Mouse (Mus musculus): Measurements from ENCODE around the gene Gcsh. TPM values are rescaled to one million over a fixed set of nuclear protein-coding genes. Genes with fewer than 3 reads are reported as not detected.

The Gcsh gene
- polyA plus RNA-seq, 1 experiment = 4.9 TPM

DNA sequence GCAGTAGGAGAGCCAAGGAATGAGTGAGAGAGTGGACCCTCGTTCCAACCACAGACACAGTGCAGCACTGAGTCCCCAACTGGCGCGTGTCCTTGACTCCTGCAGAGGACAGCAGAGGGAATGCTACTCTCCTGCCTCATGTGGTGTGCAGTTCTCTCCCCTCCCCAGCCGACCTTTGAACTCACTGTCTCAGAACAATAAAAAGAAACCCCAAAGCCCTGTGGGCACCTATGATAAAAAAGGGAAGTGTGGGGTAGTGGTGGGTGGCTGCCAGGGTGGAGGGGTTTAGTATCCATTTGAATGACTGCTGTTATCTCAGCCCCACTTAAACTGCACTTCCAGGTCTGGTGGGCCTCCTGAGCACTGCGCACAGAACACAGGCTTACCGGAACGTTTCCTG is 45.7 kb downstream of the Gcsh start:
- H3K4me3 ChIP-seq (replicated peaks) = peak overlapping the region; percentile 78
- peaks cover 74% of the 10 kb centered on the region for H3K4me1 ChIP-seq

DNA sequence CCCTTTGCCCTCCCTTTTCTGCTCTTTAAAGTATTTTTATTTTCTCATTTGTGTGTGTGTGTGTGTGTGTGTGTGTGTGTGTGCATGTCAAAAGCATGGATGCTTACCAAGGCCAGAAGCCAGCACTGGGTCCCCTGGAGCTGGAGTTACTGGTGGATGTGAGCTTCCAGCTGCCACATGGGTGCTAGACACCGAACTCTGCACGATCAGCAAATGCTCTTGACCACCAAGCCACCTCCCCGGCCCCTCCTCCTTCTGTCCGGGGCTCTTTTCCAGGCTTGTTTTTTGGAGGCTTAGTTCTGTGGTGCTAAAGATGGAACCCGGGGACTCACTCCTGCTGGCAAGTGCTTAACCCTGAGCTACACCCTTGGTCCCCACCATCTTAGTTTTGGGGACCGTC is 46.5 kb downstream of the Gcsh start:
- Histone ChIP-seq H3K4me1 (peaks cover 74% of the 10 kb centered on the region), H3K4me3 (replicated peaks) (peak overlapping the region; percentile 88), H3K9me3 (no peaks in the 10 kb centered on the region), H3K36me3 (replicated peaks; ENCODE audit: low read length) (no peaks in the 10 kb centered on the region), H3K27me3 (replicated peaks) (no peaks in the 10 kb centered on the region)
- no peak for TF ChIP-seq FLI1 (IDR thresholded peaks at IDR 0.05; ENCODE audit: low read length)
- no peak for TF ChIP-seq GATA1 (IDR thresholded peaks at IDR 0.05; ENCODE audit: borderline replicate concordance, low read length)

More for the DNA sequence above, 45.7 kb downstream of the Gcsh start:
- TF ChIP-seq GATA1 (IDR thresholded peaks at IDR 0.05; ENCODE audit: borderline replicate concordance, low read length) (no peak), FLI1 (IDR thresholded peaks at IDR 0.05; ENCODE audit: low read length) (no peak)
- Histone ChIP-seq H3K27me3 (replicated peaks) (no peaks in the 10 kb centered on the region), H3K36me3 (replicated peaks; ENCODE audit: low read length) (peaks cover 3% of the 10 kb centered on the region), H3K9me3 (no peaks in the 10 kb centered on the region)

DNA sequence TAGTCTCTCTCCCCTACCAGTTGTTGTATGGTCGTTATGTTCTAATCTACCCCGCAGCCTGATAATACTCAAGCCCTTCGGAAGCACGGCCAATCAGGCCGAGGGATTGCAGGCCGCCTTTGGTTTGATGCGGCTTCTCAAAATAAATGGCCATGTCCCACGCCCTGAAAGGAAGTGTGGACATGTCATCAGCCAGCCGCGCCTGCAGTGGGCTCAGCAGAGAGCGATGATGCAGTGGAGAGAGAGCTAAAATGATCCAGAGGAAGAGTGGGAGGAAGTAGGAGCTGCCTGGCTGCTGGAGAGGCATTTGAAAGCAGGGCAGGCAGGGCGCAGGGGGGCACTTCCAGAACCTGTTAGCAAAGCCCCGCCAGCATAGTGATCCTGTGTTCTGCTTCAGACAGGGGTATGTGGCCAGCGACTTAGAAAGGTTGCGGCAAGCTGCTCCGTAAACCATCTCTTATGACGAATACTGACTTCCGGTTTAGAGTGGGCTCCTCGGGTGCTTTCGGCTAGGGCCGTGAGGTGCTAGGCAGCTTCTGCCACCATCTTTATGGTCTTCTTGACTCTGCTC is 47.0 kb downstream of the Gcsh start:
- TF ChIP-seq GATA1 (IDR thresholded peaks at IDR 0.05; ENCODE audit: borderline replicate concordance, low read length) (no peak), FLI1 (IDR thresholded peaks at IDR 0.05; ENCODE audit: low read length) (no peak)
- Histone ChIP-seq H3K27me3 (replicated peaks) (no peaks in the 10 kb centered on the region), H3K9me3 (no peaks in the 10 kb centered on the region), H3K36me3 (replicated peaks; ENCODE audit: low read length) (peaks cover 2% of the 10 kb centered on the region), H3K4me3 (replicated peaks) (peak overlapping the region; percentile 88), H3K4me1 (peaks cover 73% of the 10 kb centered on the region)

DNA sequence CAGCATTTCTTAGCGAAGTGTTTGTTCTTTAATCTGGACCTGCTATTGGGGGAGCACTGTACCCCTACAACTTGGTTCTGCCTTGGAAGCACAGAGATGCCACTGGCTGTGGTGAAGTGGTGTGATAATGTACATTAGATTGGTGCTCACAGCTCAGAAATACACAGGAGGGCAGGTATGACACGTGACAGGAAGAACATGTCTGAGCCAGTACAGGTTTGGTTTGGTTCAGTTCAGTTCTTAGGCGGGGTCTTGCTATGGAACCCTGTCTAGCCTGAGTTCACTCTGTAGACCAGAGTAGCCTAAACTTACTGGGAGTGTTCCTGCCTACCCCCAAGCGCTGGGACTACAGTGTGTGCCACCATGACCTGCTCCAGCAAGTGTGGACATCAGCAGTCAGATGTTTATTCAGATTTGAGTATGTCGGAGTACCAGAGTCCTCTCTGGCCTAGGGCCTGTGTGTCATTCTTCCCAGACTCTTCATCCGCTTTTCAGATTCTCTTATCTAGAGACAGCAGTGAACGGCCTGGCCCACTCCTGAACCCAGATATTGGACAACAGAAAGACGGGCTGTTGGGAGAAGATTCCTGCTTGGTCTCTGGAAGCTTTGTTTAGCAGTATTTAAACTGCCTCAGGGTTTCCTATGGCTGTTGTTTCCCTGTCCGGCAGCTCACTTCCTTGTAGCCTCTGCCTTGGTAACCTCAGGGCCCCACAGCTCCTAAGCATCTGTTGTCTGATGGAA is 48.0 kb downstream of the Gcsh start:
- H3K36me3 ChIP-seq (replicated peaks; ENCODE audit: low read length) = peaks cover 12% of the 10 kb centered on the region
- H3K4me1 ChIP-seq = peaks cover 72% of the 10 kb centered on the region
- TF ChIP-seq GATA1 (IDR thresholded peaks at IDR 0.05; ENCODE audit: borderline replicate concordance, low read length) (no peak), FLI1 (IDR thresholded peaks at IDR 0.05; ENCODE audit: low read length) (no peak)
- H3K9me3 ChIP-seq = no peaks in the 10 kb centered on the region
- H3K27me3 ChIP-seq (replicated peaks) = no peaks in the 10 kb centered on the region
- peak overlapping the region; percentile 43 for H3K4me3 ChIP-seq (replicated peaks)

DNA sequence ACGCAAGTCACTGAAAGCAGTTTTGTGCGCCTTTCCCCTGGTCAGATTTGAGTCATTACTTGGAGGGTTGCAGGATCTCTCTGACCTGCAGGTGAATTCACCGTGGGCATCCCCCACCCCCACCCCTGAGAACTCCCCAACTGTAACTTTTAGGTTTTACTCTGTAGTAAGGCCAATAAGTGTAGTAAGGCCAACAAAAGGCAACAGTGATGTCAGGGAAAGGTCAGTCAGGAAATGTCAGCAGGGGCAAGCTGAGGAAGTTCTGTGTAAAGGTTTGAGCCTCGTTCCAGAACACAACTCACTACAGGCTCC is 49.0 kb downstream of the Gcsh start:
- peak overlapping the region; percentile 99 for H3K4me3 ChIP-seq (replicated peaks)
- TF ChIP-seq GATA1 (IDR thresholded peaks at IDR 0.05; ENCODE audit: borderline replicate concordance, low read length) = no peak
- TF ChIP-seq FLI1 (IDR thresholded peaks at IDR 0.05; ENCODE audit: low read length) = no peak
- H3K27me3 ChIP-seq (replicated peaks) = no peaks in the 10 kb centered on the region
- H3K4me1 ChIP-seq = peaks cover 70% of the 10 kb centered on the region
- H3K36me3 ChIP-seq (replicated peaks; ENCODE audit: low read length) = peaks cover 15% of the 10 kb centered on the region
- no peaks in the 10 kb centered on the region for H3K9me3 ChIP-seq

DNA sequence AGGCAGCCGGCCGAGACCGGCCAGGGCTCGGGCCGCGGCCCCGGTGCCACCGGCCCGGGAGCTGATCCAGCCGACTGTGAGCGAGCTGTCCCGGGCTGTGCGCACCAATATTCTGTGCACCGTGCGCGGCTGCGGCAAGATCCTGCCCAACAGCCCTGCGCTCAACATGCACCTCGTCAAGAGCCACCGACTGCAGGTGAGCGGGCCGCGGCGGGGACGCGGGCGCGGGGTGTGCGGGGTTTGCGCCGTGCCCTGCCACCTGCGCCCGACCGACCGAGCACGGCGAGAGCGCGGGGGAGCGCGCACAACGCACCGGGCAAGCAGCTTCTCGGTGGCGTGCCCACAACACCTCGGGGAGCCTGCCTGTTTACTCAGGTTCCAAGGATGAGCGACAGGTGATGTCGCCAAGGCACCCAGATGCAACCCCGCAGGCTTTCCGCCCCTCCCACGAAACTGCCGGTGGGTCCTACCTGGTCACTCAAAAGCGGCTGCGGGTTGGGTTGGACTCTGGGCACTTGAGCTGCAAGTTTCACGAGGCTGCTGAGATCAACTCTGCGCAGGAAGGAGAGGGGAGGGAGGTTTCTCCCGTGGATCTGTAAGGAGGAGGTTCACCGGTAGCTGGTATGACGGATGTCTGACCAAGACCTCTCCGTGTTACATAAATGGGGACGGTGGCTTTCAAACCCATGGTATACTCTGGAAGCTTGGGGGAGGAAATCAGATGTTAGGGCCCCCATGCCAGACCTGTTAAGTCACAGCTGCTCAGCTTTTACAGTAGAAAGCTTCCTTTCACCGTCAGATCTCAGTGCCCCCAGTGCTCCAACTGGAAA is 49.6 kb downstream of the Gcsh start:
- Histone ChIP-seq H3K4me3 (replicated peaks) (peak overlapping the region; percentile 99), H3K9me3 (no peaks in the 10 kb centered on the region), H3K27me3 (replicated peaks) (no peaks in the 10 kb centered on the region), H3K4me1 (peaks cover 70% of the 10 kb centered on the region), H3K36me3 (replicated peaks; ENCODE audit: low read length) (peaks cover 16% of the 10 kb centered on the region)
- TF ChIP-seq GATA1 (IDR thresholded peaks at IDR 0.05; ENCODE audit: borderline replicate concordance, low read length) (no peak), FLI1 (IDR thresholded peaks at IDR 0.05; ENCODE audit: low read length) (no peak; the same call in 1 of the 2 replicates)

DNA sequence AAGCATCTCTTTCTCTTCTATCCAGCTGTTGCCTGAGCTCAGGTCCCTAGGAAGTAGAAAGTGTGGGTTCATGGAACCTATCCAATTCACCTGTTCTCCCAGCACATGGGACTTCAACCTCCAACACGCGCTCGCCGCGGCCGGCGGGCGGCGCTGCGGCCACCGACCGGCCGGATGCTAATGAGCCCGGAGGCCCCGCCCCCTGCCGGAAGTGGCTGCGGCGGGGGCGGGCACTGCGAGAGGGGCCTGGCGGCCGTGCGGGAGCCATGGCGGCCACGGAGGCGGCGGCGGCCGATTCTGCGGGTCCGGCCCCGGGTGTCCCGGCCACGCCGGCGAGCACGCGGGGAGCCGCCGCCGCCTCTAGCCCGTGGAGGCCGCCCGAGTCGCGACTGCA is 50.2 kb downstream of the Gcsh start, which contains the start of gene Atmin:
TSS of gene Atmin (plus strand) at position 233 of the 394 bp plus-strand sequence.
- Histone ChIP-seq H3K36me3 (replicated peaks; ENCODE audit: low read length) (peaks cover 22% of the 10 kb centered on the region), H3K9me3 (no peaks in the 10 kb centered on the region), H3K4me3 (replicated peaks) (peak within 1 kb of the TSS; percentile 99), H3K4me1 (peaks cover 70% of the 10 kb centered on the region), H3K27me3 (replicated peaks) (no peaks in the 10 kb centered on the region)
- TF ChIP-seq FLI1 (IDR thresholded peaks at IDR 0.05; ENCODE audit: low read length) = no peak; the same call in 1 of the 2 replicates
- no peak for TF ChIP-seq GATA1 (IDR thresholded peaks at IDR 0.05; ENCODE audit: borderline replicate concordance, low read length)

DNA sequence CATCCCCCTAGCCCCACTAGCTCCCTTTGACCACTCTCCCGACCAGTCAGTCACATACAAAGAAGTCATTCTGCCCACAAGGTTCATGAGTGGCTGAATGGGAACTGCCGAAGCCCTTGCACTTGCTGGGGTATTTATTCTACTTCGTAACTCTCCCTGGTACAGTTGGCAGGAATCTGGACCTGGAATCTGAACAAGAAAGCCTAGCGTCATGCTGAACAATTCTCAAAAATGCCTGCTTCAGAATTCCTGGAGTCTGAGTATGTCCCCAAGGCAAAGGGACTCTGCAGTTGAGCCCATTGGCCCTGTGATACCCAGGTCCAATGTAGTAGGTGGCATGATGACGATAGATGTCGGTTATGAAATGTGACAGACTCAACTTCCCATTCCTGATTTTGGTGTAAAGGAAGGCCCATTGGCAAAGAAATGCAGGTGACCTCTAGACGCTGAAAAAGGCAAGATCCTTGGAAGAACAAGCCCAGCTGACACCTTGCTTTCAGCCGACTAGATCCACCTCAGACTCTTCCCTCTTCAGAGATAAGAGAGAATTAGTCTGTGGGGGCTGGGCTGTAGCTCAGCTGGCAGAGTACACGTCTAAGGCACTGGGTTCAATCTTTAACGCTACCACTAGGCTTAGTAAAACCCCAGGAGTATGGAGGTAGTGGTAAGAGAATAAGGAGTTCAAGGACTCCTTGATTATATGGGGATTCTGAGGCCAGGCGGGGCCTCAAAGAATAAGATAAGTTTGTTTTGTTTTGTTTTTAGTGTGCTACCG is 50.9 kb downstream of the Gcsh start:
- Histone ChIP-seq H3K4me1 (peaks cover 64% of the 10 kb centered on the region), H3K4me3 (replicated peaks) (no peak overlapping the region), H3K36me3 (replicated peaks; ENCODE audit: low read length) (peaks cover 29% of the 10 kb centered on the region), H3K27me3 (replicated peaks) (no peaks in the 10 kb centered on the region), H3K9me3 (no peaks in the 10 kb centered on the region)
- TF ChIP-seq FLI1 (IDR thresholded peaks at IDR 0.05; ENCODE audit: low read length) = no peak
- no peak for TF ChIP-seq GATA1 (IDR thresholded peaks at IDR 0.05; ENCODE audit: borderline replicate concordance, low read length)

DNA sequence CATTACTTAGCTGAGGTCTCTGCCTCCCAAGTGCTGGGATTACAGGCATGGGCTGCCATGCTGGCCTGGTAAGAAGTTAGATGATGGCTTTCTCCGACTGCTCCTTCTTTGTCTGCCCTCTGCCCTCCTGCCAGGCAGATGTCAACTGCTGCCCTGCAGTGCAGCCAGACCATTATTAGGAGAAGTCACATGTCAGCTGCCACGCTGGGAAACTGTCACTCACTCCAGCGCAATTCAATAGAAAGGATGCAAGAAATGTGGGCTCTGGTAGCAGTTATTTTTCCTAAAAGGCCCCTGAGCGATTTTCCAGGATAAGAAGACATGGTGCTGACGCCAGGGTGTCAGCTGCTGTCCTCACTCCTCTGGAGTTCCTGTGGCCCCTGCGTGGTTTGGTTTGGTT is 57.8 kb downstream of the Gcsh start:
- TF ChIP-seq FLI1 (IDR thresholded peaks at IDR 0.05; ENCODE audit: low read length) (no peak), GATA1 (IDR thresholded peaks at IDR 0.05; ENCODE audit: borderline replicate concordance, low read length) (no peak)
- H3K36me3 ChIP-seq (replicated peaks; ENCODE audit: low read length) = peaks cover 86% of the 10 kb centered on the region
- no peaks in the 10 kb centered on the region for H3K9me3 ChIP-seq
- no peaks in the 10 kb centered on the region for H3K27me3 ChIP-seq (replicated peaks)
- H3K4me3 ChIP-seq (replicated peaks) = no peak overlapping the region
- peaks cover 11% of the 10 kb centered on the region for H3K4me1 ChIP-seq
